Mouse (Mus musculus) intestine, postnatal 0 days (tissue): ENCODE data around the gene Ppp1r16b. TPM values are rescaled to one million over a fixed set of nuclear protein-coding genes. Genes with fewer than 3 reads are reported as not detected.

Experiments used
- ATAC-seq: fragments of 200-750 bp; cut with Nextera tagmentation; 2 replicates; pipeline ENCODE4 v1.8.0; 2017; ENCODE audit warnings: mild to moderate bottlenecking, moderate TSS enrichment, moderate library complexity
- H3K27ac ChIP-seq: fragments of 300-500 bp; sonication (generic); 2 replicates; pipeline ENCODE4 v1.5.1; 2014; ENCODE audit warnings: mild to moderate bottlenecking, low read depth, low read length, moderate library complexity
- H3K27me3 ChIP-seq: fragments of 300-500 bp; sonication (generic); replicated peaks from 2 replicates; pipeline ENCODE4 v1.6.1; 2014; ENCODE audit warnings: low read length, mixed read lengths; ENCODE audit not compliant: control insufficient read depth, insufficient read depth
- H3K36me3 ChIP-seq: fragments of 300-500 bp; sonication (generic); 2 replicates; pipeline ENCODE4 v1.6.1; 2014; ENCODE audit warnings: mild to moderate bottlenecking, moderate library complexity; ENCODE audit not compliant: control insufficient read depth, insufficient read depth
- H3K4me1 ChIP-seq: fragments of 300-500 bp; sonication (generic); replicated peaks from 2 replicates; pipeline ENCODE4 v1.6.1; 2014; ENCODE audit warnings: antibody characterized with exemption, low read length, mixed read lengths; ENCODE audit not compliant: control insufficient read depth, insufficient read depth
- H3K4me2 ChIP-seq: fragments of 300-500 bp; sonication (generic); replicated peaks from 2 replicates; pipeline ENCODE4 v1.6.1; 2014; ENCODE audit warnings: low read depth, mild to moderate bottlenecking, moderate library complexity
- H3K4me3 ChIP-seq: fragments of 300-500 bp; sonication (generic); 2 replicates; pipeline ENCODE4 v1.5.1; 2014; ENCODE audit warnings: low read depth, low read length
- H3K9ac ChIP-seq: fragments of 300-500 bp; sonication (generic); 2 replicates; pipeline ENCODE4 v1.6.1; 2014; ENCODE audit warnings: mild to moderate bottlenecking, low read depth, low read length
- H3K9me3 ChIP-seq: fragments of 300-500 bp; sonication (generic); 2 replicates; pipeline ENCODE4 v1.6.1; 2016; ENCODE audit warnings: mixed run types; ENCODE audit not compliant: control insufficient read depth
- CTCF ChIP-seq: sonication (generic); IDR thresholded peaks from 2 replicates; pipeline ENCODE4 v1.5.1; 2016; ENCODE audit warnings: low read depth, mild to moderate bottlenecking, control low read depth, antibody characterized with exemption, moderate library complexity
- WGBS: fragments of 180-500 bp; shearing (Covaris S2); extraction: QIAGEN DNeasy Blood & Tissue Kit; methylation state at CpG from one replicate; pipeline ENCODE4 v1.1.7; 2014; 5-methylcytosine and 5-hydroxymethylcytosine counted together
- polyA plus RNA-seq: library from polyadenylated mRNA; unstranded; fragments of >200 nt; fragmentation: Nextera tagmentation; extraction: Ambion mirVana; gene quantifications from 2 replicates; pipeline ENCODE4 v1.2.1, GENCODE M21; 2015

Ppp1r16b gene
- polyA plus RNA-seq, 1 experiment from 2014 or later = 3.3 TPM

GRCm38 (mm10) chr2:158651159-158651908 lies 13.9 kb upstream of the Ppp1r16b start:
- no peak overlapping the region for H3K4me2 ChIP-seq
- ATAC-seq = no peak
- H3K9me3 ChIP-seq = no peaks in the 10 kb centered on the region
- no peak for TF ChIP-seq CTCF
- no peak overlapping the region for H3K4me3 ChIP-seq
- no peak overlapping the region for H3K9ac ChIP-seq
- no peak overlapping the region for H3K27ac ChIP-seq
- WGBS = 55% methylated on average over 7 of the region's 7 CpGs
- H3K27me3 ChIP-seq = no peaks in the 10 kb centered on the region
- H3K36me3 ChIP-seq = no peaks in the 10 kb centered on the region
- no peaks in the 10 kb centered on the region for H3K4me1 ChIP-seq

- H3K36me3 ChIP-seq = no peaks in the 10 kb centered on the region
- TF ChIP-seq CTCF = peak; percentile 93
- no peaks in the 10 kb centered on the region for H3K9me3 ChIP-seq
- H3K4me2 ChIP-seq = no peak overlapping the region
- no peak overlapping the region for H3K4me3 ChIP-seq
- WGBS = 6% methylated on average over 4 of the region's 4 CpGs
- H3K4me1 ChIP-seq = no peaks in the 10 kb centered on the region
- H3K9ac ChIP-seq = no peak overlapping the region
- H3K27me3 ChIP-seq = no peaks in the 10 kb centered on the region
- peak; percentile 38; the same call in 1 of the 2 replicates for ATAC-seq
- no peak overlapping the region for H3K27ac ChIP-seq
Observed at GRCm38 (mm10) chr2:158652985-158653384, 12.2 kb upstream of the Ppp1r16b start.

- no peak for TF ChIP-seq CTCF
- WGBS = 62% methylated on average over 9 of the region's 9 CpGs
- ATAC-seq = no peak
- no peaks in the 10 kb centered on the region for H3K36me3 ChIP-seq
- H3K9ac ChIP-seq = no peak overlapping the region
- no peaks in the 10 kb centered on the region for H3K9me3 ChIP-seq
- no peak overlapping the region for H3K4me3 ChIP-seq
- no peak overlapping the region for H3K4me2 ChIP-seq
- no peak overlapping the region for H3K27ac ChIP-seq
- H3K4me1 ChIP-seq = no peaks in the 10 kb centered on the region
- H3K27me3 ChIP-seq = no peaks in the 10 kb centered on the region
Observed at GRCm38 (mm10) chr2:158654717-158655116, 10.5 kb upstream of the Ppp1r16b start.

- Histone ChIP-seq H3K4me3 (no peak overlapping the region), H3K4me1 (no peaks in the 10 kb centered on the region), H3K9me3 (no peaks in the 10 kb centered on the region), H3K36me3 (no peaks in the 10 kb centered on the region), H3K9ac (no peak overlapping the region), H3K4me2 (no peak overlapping the region), H3K27me3 (no peaks in the 10 kb centered on the region), H3K27ac (no peak overlapping the region)
- TF ChIP-seq CTCF = no peak
- WGBS = 67% methylated on average over 4 of the region's 4 CpGs
- ATAC-seq = no peak
Observed at GRCm38 (mm10) chr2:158655806-158656205, 9.4 kb upstream of the Ppp1r16b start.

- H3K9ac ChIP-seq = no peak overlapping the region
- no peaks in the 10 kb centered on the region for H3K9me3 ChIP-seq
- H3K27me3 ChIP-seq = no peaks in the 10 kb centered on the region
- ATAC-seq = 0 out of 2 replicates have a peak, but pooled peaks have one; percentile 38
- no peaks in the 10 kb centered on the region for H3K36me3 ChIP-seq
- H3K4me3 ChIP-seq = no peak overlapping the region
- 36% methylated on average over 6 of the region's 6 CpGs for WGBS
- no peak for TF ChIP-seq CTCF
- no peak overlapping the region for H3K4me2 ChIP-seq
- no peak overlapping the region for H3K27ac ChIP-seq
- H3K4me1 ChIP-seq = no peaks in the 10 kb centered on the region
Observed at GRCm38 (mm10) chr2:158658822-158659221, 6.4 kb upstream of the Ppp1r16b start.

- Histone ChIP-seq H3K4me3 (no peak overlapping the region), H3K9me3 (no peaks in the 10 kb centered on the region), H3K27ac (no peak overlapping the region), H3K27me3 (no peaks in the 10 kb centered on the region), H3K9ac (no peak overlapping the region), H3K4me2 (no peak overlapping the region), H3K36me3 (no peaks in the 10 kb centered on the region), H3K4me1 (no peaks in the 10 kb centered on the region)
- WGBS = 62% methylated on average over 3 of the region's 3 CpGs
- ATAC-seq = no peak
- no peak for TF ChIP-seq CTCF
Observed at GRCm38 (mm10) chr2:158659346-158659745, 5.9 kb upstream of the Ppp1r16b start.
